9 mouse cellular contexts compared by ENCODE assay signal in the genomic region with DNA sequence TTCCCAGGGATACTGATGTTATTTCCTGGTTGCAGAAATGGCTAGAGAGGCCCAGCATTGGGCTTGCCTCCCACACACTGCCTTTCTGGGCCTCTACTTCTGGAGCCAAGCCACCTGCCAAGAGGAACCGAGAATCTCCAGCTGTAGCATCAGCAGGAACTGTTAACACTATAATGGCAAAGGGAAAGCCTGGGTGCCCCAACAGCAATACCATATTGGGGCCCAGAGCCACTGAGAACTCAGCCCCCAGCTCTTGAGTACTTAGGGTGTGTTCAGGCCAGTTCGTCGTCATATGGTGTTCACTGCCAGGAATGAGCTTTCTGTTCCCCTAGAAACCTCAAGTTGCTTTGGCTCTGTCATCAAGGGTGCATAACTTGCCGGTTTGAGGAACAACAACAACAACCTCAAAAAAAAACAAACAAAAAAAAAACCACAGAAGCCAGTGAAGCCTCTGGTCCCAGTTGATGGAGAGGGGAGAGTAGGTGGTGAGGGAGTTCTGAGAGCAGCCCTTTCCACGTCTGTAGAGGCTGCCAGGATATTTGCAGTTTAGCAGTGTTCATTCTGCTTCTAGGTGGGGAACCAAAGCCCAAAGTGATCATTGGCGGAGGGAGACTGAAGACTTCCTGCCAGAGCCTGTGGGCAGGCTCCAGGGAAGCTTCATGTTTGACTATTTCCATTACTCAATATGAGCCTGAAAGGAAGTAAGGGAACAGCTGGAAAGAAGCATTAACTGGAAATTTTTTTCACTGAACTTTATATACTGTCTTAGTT. TPM values are rescaled to one million over a fixed set of nuclear protein-coding genes. Genes with fewer than 3 reads are reported as not detected.
DNase-seq lines count a peak whose midpoint lies in the region; ATAC-seq lines count a peak whose summit lies in the region.
"Had no signal": no experiment of that assay in that cellular context is flagged by ENCODE, and none has a peak within 500 bp of the region (broad histone marks: within the 10 kb centered on the region; RNA-seq: fewer than 3 reads in every experiment).

No protein-coding gene starts in this region.

- 65% methylated on average over 6 of the region's 6 CpGs for WGBS in kidney, embryonic 15.5 days

- no peak overlapping the region for H3K4me2 ChIP-seq in kidney, embryonic 15.5 days

- H3K9ac ChIP-seq in kidney, embryonic 15.5 days: no peak overlapping the region

- ATAC-seq in kidney, embryonic 15.5 days (replicated peaks; ENCODE audit: low FRiP score): no peak
- ATAC-seq in megakaryocyte progenitor cell, adult 5-6 weeks (replicated peaks; ENCODE audit: poor library complexity): no peak

- peak; percentile 7 to 20 for DNase-seq in kidney, postnatal 36 days
- peak; percentile 54 for DNase-seq in urinary bladder, postnatal 14 days (ENCODE audit: low spot score)
- no peak for DNase-seq in urinary bladder, postnatal 10 days (ENCODE audit: low spot score)
- peak; percentile 58 for DNase-seq in heart, postnatal 25 days (ENCODE audit: low spot score)
- DNase-seq in thymus, adult 18-20 months: no peak
- no peak for DNase-seq in embryo, embryonic 10.5 days (ENCODE audit: low spot score)
- DNase-seq: adrenal gland, adult 8-10 months had no signal

- no peak overlapping the region for H3K4me3 ChIP-seq in kidney, embryonic 15.5 days (replicated peaks)

- intact Hi-C loops in heart, postnatal 25 days (cut with DNase I): no loop called here

- peaks cover 41% of the 10 kb centered on the region for H3K36me3 ChIP-seq in kidney, embryonic 15.5 days

- H3K27ac ChIP-seq in kidney, embryonic 15.5 days: no peak overlapping the region

- H3K9me3 ChIP-seq in kidney, embryonic 15.5 days (replicated peaks): no peaks in the 10 kb centered on the region

- no peaks in the 10 kb centered on the region for H3K27me3 ChIP-seq in kidney, embryonic 15.5 days

- H3K4me1 ChIP-seq in kidney, embryonic 15.5 days: peaks cover 8% of the 10 kb centered on the region

RNA-seq across cellular contexts. Expression of gene Tnip2, which starts 26.3 kb away (rescaled TPM):
- polyA plus RNA-seq in kidney, embryonic 15.5 days (2015; fragmentation: Nextera tagmentation; extraction: Ambion mirVana): 18.4 and 21.9 TPM in 2 replicates
- total RNA-seq in heart, postnatal 25 days (2021): 1 to 10 TPM; 6.3 to 7.2 TPM
- total RNA-seq in megakaryocyte progenitor cell, adult 5-6 weeks (2015): 7.8 and 9.5 TPM in 2 replicates
- total RNA-seq in megakaryocyte progenitor cell, adult 5-6 weeks (2017): 17.6 and 22.2 TPM in 2 replicates

RNA-seq across cellular contexts. Expression of gene Sh3bp2, which starts 38.1 kb away (rescaled TPM):
- 7.6 and 10.3 TPM in 2 replicates for polyA plus RNA-seq in kidney, embryonic 15.5 days (2015; fragmentation: Nextera tagmentation; extraction: Ambion mirVana)
- 1 to 10 TPM; 1.7 to 3.3 TPM for total RNA-seq in heart, postnatal 25 days (2021)
- total RNA-seq in megakaryocyte progenitor cell, adult 5-6 weeks (2015): 8.6 and 10.0 TPM in 2 replicates
- total RNA-seq in megakaryocyte progenitor cell, adult 5-6 weeks (2017): 21.0 and 23.0 TPM in 2 replicates

Comparison
In these comparisons a context has a peak if more than half of its experiments do, and no peak if none do; other contexts are left out.
1. DNase-seq: peak in kidney, postnatal 36 days (2 of 2), urinary bladder, postnatal 14 days (single experiment) and heart, postnatal 25 days (single experiment); none in urinary bladder, postnatal 10 days (single experiment), thymus, adult 18-20 months (0 of 2) and embryo, embryonic 10.5 days (single experiment).